Mouse (Mus musculus) brain, embryonic 14.5 days (tissue): ENCODE measurements at regions not wholly inside any gene's neighbourhood (a gene's known extent, or its start where the extent isn't known, plus 50 kb on each side); places are given as distances from the start of the nearest gene placed in this dataset.

Experiments
- CTCF ChIP-seq: fragments of 200-500 bp; IDR thresholded peaks from 2 replicates; pipeline ENCODE4 v1.5.1; 2012; ENCODE audit warnings: inconsistent platforms, mild to moderate bottlenecking, moderate library complexity, borderline replicate concordance; ENCODE audit not compliant: insufficient read depth, insufficient read length; ENCODE audit errors: extremely low read depth
- POLR2A ChIP-seq: fragments of 200-500 bp; IDR thresholded peaks from 2 replicates; pipeline ENCODE4 v1.6.1; 2012; ENCODE audit warnings: mild to moderate bottlenecking, inconsistent platforms, borderline replicate concordance; ENCODE audit not compliant: poor library complexity, insufficient read depth, insufficient read length, severe bottlenecking; ENCODE audit errors: extremely low read depth

- TF ChIP-seq CTCF = no peak
- TF ChIP-seq POLR2A = no peak
These were observed 285.4 kb upstream of the Kcnab2 start for GRCm38 (mm10) chr4:152763116-152763515.
